Mouse (Mus musculus) neural tube, embryonic 12.5 days (tissue): ENCODE measurements at regions not wholly inside any gene's neighbourhood (a gene's known extent, or its start where the extent isn't known, plus 50 kb on each side); places are given as distances from the start of the nearest gene placed in this dataset.

ENCODE experiments used
- ATAC-seq: fragments of 200-750 bp; cut with Nextera tagmentation; 2 replicates; pipeline ENCODE4 v1.8.0; 2017; ENCODE audit warnings: low read depth, mild to moderate bottlenecking, moderate TSS enrichment, moderate library complexity; ENCODE audit not compliant: low FRiP score
- H3K27ac ChIP-seq: fragments of 300-500 bp; sonication (generic); 2 replicates; pipeline ENCODE4 v1.5.1; 2016
- H3K27me3 ChIP-seq: fragments of 300-500 bp; sonication (generic); replicated peaks from 2 replicates; pipeline ENCODE4 v1.6.1; 2016; ENCODE audit warnings: mild to moderate bottlenecking
- H3K36me3 ChIP-seq: fragments of 300-500 bp; sonication (generic); 2 replicates; pipeline ENCODE4 v1.6.1; 2016; ENCODE audit warnings: mild to moderate bottlenecking
- H3K4me1 ChIP-seq: fragments of 300-500 bp; sonication (generic); 2 replicates; pipeline ENCODE4 v1.6.1; 2016
- H3K4me2 ChIP-seq: fragments of 300-500 bp; sonication (generic); replicated peaks from 2 replicates; pipeline ENCODE4 v1.6.1; 2016; ENCODE audit warnings: mild to moderate bottlenecking
- H3K4me3 ChIP-seq: fragments of 300-500 bp; sonication (generic); 2 replicates; pipeline ENCODE4 v1.5.1; 2016
- H3K9ac ChIP-seq: fragments of 300-500 bp; sonication (generic); 2 replicates; pipeline ENCODE4 v1.6.1; 2016; ENCODE audit warnings: mild to moderate bottlenecking
- H3K9me3 ChIP-seq: fragments of 300-500 bp; sonication (generic); 2 replicates; pipeline ENCODE4 v1.6.1; 2016; ENCODE audit warnings: mild to moderate bottlenecking
- WGBS: fragments of 180-500 bp; shearing (Covaris S2); methylation state at CpG from one replicate; pipeline ENCODE4 v1.1.7; 2016; 5-methylcytosine and 5-hydroxymethylcytosine counted together

- Histone ChIP-seq H3K4me3 (no peak overlapping the region), H3K4me2 (no peak overlapping the region), H3K9me3 (no peaks in the 10 kb centered on the region), H3K4me1 (no peaks in the 10 kb centered on the region), H3K9ac (no peak overlapping the region), H3K27me3 (no peaks in the 10 kb centered on the region), H3K27ac (no peak overlapping the region), H3K36me3 (no peaks in the 10 kb centered on the region)
- WGBS = 85% methylated on average over 5 of the region's 5 CpGs
- ATAC-seq = no peak
Observed at GRCm38 (mm10) chr2:53680350-53681011, 404.9 kb downstream of the Rprm start.

- H3K36me3 ChIP-seq = no peaks in the 10 kb centered on the region
- ATAC-seq = no peak
- no peak overlapping the region for H3K4me3 ChIP-seq
- H3K4me1 ChIP-seq = no peaks in the 10 kb centered on the region
- no peaks in the 10 kb centered on the region for H3K27me3 ChIP-seq
- no peak overlapping the region for H3K4me2 ChIP-seq
- no peak overlapping the region for H3K9ac ChIP-seq
- H3K9me3 ChIP-seq = no peaks in the 10 kb centered on the region
- H3K27ac ChIP-seq = no peak overlapping the region
- 23% methylated on average over 4 of the region's 4 CpGs for WGBS
Observed at GRCm38 (mm10) chr2:53682599-53682998, 402.8 kb downstream of the Rprm start.

GRCm38 (mm10) chr2:53687281-53687680 lies 398.1 kb downstream of the Rprm start:
- no peak for ATAC-seq
- WGBS = 89% methylated on average over 7 of the region's 7 CpGs

GRCm38 (mm10) chr2:53689223-53689880 lies 396.0 kb downstream of the Rprm start:
- H3K4me2 ChIP-seq = no peak overlapping the region
- no peaks in the 10 kb centered on the region for H3K27me3 ChIP-seq
- H3K9ac ChIP-seq = no peak overlapping the region
- H3K4me3 ChIP-seq = no peak overlapping the region
- H3K27ac ChIP-seq = no peak overlapping the region
- no peaks in the 10 kb centered on the region for H3K4me1 ChIP-seq
- WGBS = 55% methylated on average over 3 of the region's 3 CpGs
- H3K36me3 ChIP-seq = no peaks in the 10 kb centered on the region
- ATAC-seq = no peak
- no peaks in the 10 kb centered on the region for H3K9me3 ChIP-seq

More at GRCm38 (mm10) chr2:53687281-53687680, 398.1 kb downstream of the Rprm start:
- Histone ChIP-seq H3K27me3 (no peaks in the 10 kb centered on the region), H3K4me2 (no peak overlapping the region), H3K9me3 (no peaks in the 10 kb centered on the region), H3K9ac (no peak overlapping the region), H3K4me1 (no peaks in the 10 kb centered on the region), H3K4me3 (no peak overlapping the region), H3K27ac (no peak overlapping the region), H3K36me3 (no peaks in the 10 kb centered on the region)

GRCm38 (mm10) chr2:53691580-53692118 lies 393.7 kb downstream of the Rprm start:
- WGBS = 73% methylated on average over 5 of the region's 5 CpGs
- no peaks in the 10 kb centered on the region for H3K27me3 ChIP-seq

GRCm38 (mm10) chr2:53711213-53711612 lies 374.1 kb downstream of the Rprm start:
- Histone ChIP-seq H3K9me3 (no peaks in the 10 kb centered on the region), H3K4me1 (no peaks in the 10 kb centered on the region), H3K27ac (no peak overlapping the region), H3K9ac (no peak overlapping the region), H3K27me3 (no peaks in the 10 kb centered on the region), H3K4me2 (no peak overlapping the region), H3K36me3 (no peaks in the 10 kb centered on the region), H3K4me3 (no peak overlapping the region)
- no peak for ATAC-seq
- WGBS = 82% methylated on average over 3 of the region's 3 CpGs

More at GRCm38 (mm10) chr2:53691580-53692118, 393.7 kb downstream of the Rprm start:
- ATAC-seq = no peak
- Histone ChIP-seq H3K27ac (no peak overlapping the region), H3K9me3 (no peaks in the 10 kb centered on the region), H3K4me1 (no peaks in the 10 kb centered on the region), H3K4me2 (no peak overlapping the region), H3K36me3 (no peaks in the 10 kb centered on the region), H3K9ac (no peak overlapping the region), H3K4me3 (no peak overlapping the region)

GRCm38 (mm10) chr2:53713106-53713640 lies 372.2 kb downstream of the Rprm start:
- no peak overlapping the region for H3K4me3 ChIP-seq

GRCm38 (mm10) chr2:53715017-53715416 lies 370.3 kb downstream of the Rprm start:
- Histone ChIP-seq H3K4me2 (no peak overlapping the region), H3K27ac (no peak overlapping the region), H3K9ac (no peak overlapping the region), H3K36me3 (no peaks in the 10 kb centered on the region), H3K27me3 (no peaks in the 10 kb centered on the region), H3K4me1 (no peaks in the 10 kb centered on the region), H3K4me3 (no peak overlapping the region), H3K9me3 (no peaks in the 10 kb centered on the region)
- WGBS = 70% methylated on average over 5 of the region's 5 CpGs
- ATAC-seq = no peak

More at GRCm38 (mm10) chr2:53713106-53713640, 372.2 kb downstream of the Rprm start:
- Histone ChIP-seq H3K9me3 (no peaks in the 10 kb centered on the region), H3K36me3 (no peaks in the 10 kb centered on the region), H3K4me1 (no peaks in the 10 kb centered on the region), H3K27ac (no peak overlapping the region), H3K27me3 (no peaks in the 10 kb centered on the region), H3K9ac (no peak overlapping the region), H3K4me2 (no peak overlapping the region)
- WGBS = 87% methylated on average over 7 of the region's 7 CpGs
- no peak for ATAC-seq

GRCm38 (mm10) chr2:53723231-53723630 lies 362.1 kb downstream of the Rprm start:
- no peaks in the 10 kb centered on the region for H3K36me3 ChIP-seq
- no peak overlapping the region for H3K4me2 ChIP-seq
- H3K9me3 ChIP-seq = no peaks in the 10 kb centered on the region
- WGBS = 94% methylated on average over 6 of the region's 6 CpGs
- no peak overlapping the region for H3K9ac ChIP-seq
- H3K4me3 ChIP-seq = no peak overlapping the region
- H3K27ac ChIP-seq = no peak overlapping the region
- no peak for ATAC-seq
- no peaks in the 10 kb centered on the region for H3K4me1 ChIP-seq
- H3K27me3 ChIP-seq = no peaks in the 10 kb centered on the region

- Histone ChIP-seq H3K4me3 (no peak overlapping the region), H3K9ac (no peak overlapping the region), H3K27me3 (no peaks in the 10 kb centered on the region), H3K4me1 (no peaks in the 10 kb centered on the region), H3K4me2 (no peak overlapping the region), H3K27ac (no peak overlapping the region), H3K9me3 (no peaks in the 10 kb centered on the region), H3K36me3 (no peaks in the 10 kb centered on the region)
- no peak for ATAC-seq
Observed at GRCm38 (mm10) chr2:53728693-53729092, 356.7 kb downstream of the Rprm start.

- H3K4me1 ChIP-seq = no peaks in the 10 kb centered on the region
- ATAC-seq = no peak
- 92% methylated on average over 2 of the region's 2 CpGs for WGBS
- no peaks in the 10 kb centered on the region for H3K9me3 ChIP-seq
- no peak overlapping the region for H3K4me3 ChIP-seq
- H3K9ac ChIP-seq = no peak overlapping the region
- H3K27me3 ChIP-seq = no peaks in the 10 kb centered on the region
- no peaks in the 10 kb centered on the region for H3K36me3 ChIP-seq
- no peak overlapping the region for H3K27ac ChIP-seq
- no peak overlapping the region for H3K4me2 ChIP-seq
Observed at GRCm38 (mm10) chr2:53730451-53730850, 354.9 kb downstream of the Rprm start.

- H3K36me3 ChIP-seq = no peaks in the 10 kb centered on the region
Observed at GRCm38 (mm10) chr2:53763486-53763885, 321.9 kb downstream of the Rprm start.

More at GRCm38 (mm10) chr2:53763486-53763885, 321.9 kb downstream of the Rprm start:
- no peaks in the 10 kb centered on the region for H3K9me3 ChIP-seq
- no peaks in the 10 kb centered on the region for H3K4me1 ChIP-seq
- H3K27ac ChIP-seq = no peak overlapping the region
- no peak for ATAC-seq
- no peak overlapping the region for H3K4me3 ChIP-seq
- 77% methylated on average over 2 of the region's 2 CpGs for whole genome bisulfite sequencing
- H3K27me3 ChIP-seq = no peaks in the 10 kb centered on the region
- no peak overlapping the region for H3K9ac ChIP-seq
- no peak overlapping the region for H3K4me2 ChIP-seq
